Mouse (Mus musculus) macrophage (primary cell): Measurements from ENCODE around the gene Fancc. TPM values are rescaled to one million over a fixed set of nuclear protein-coding genes. Genes with fewer than 3 reads are reported as not detected.

ENCODE experiments used
- H3K27ac ChIP-seq: fragments of 350-480 bp; formaldehyde crosslinking; 2 replicates; pipeline ENCODE4 v1.9.0; 2021
- H3K36me3 ChIP-seq: fragments of 350-480 bp; formaldehyde crosslinking; 2 replicates; pipeline ENCODE4 v1.9.0; 2021; ENCODE audit errors: inconsistent target
- H3K4me3 ChIP-seq: fragments of 350-480 bp; formaldehyde crosslinking; 2 replicates; pipeline ENCODE4 v1.9.0; 2021; ENCODE audit errors: inconsistent target
- H3K79me2 ChIP-seq: fragments of 350-480 bp; formaldehyde crosslinking; 2 replicates; pipeline ENCODE4 v1.9.0; 2021; ENCODE audit errors: inconsistent target
- WGBS: methylation state at CpG from one replicate; pipeline ENCODE4 v1.1.7; 2026; ENCODE audit warnings: inconsistent platforms; ENCODE audit not compliant: missing documents; 5-methylcytosine and 5-hydroxymethylcytosine counted together
- polyA plus RNA-seq: library from polyadenylated mRNA; stranded (reverse); fragments of 250-400 nt; gene quantifications from 3 replicates; pipeline ENCODE4 v1.2.4, GENCODE M21; 2018; ENCODE audit warnings: inconsistent platforms

Fancc gene
- polyA plus RNA-seq, 1 experiment from 2014 or later, result 1.9 TPM

GRCm38 (mm10) chr13:63525571-63526197 is 28.6 kb upstream of the Fancc start:
- Histone ChIP-seq H3K36me3 (no peaks in the 10 kb centered on the region), H3K4me3 (no peak overlapping the region), H3K27ac (no peak overlapping the region), H3K79me2 (no peaks in the 10 kb centered on the region)
- 89% methylated on average over 11 of the region's 11 CpGs for WGBS

- no peak overlapping the region for H3K4me3 ChIP-seq
- H3K79me2 ChIP-seq, result no peaks in the 10 kb centered on the region
- no peaks in the 10 kb centered on the region for H3K36me3 ChIP-seq
- 94% methylated on average over 23 of the region's 25 CpGs for WGBS
- H3K27ac ChIP-seq, result no peak overlapping the region
Measured at GRCm38 (mm10) chr13:63524608-63525570, 27.8 kb upstream of the Fancc start.

GRCm38 (mm10) chr13:63524061-63524460 is 27.0 kb upstream of the Fancc start:
- H3K79me2 ChIP-seq, result no peaks in the 10 kb centered on the region
- no peaks in the 10 kb centered on the region for H3K36me3 ChIP-seq

GRCm38 (mm10) chr13:63522832-63523231 is 25.8 kb upstream of the Fancc start:
- no peaks in the 10 kb centered on the region for H3K36me3 ChIP-seq
- H3K79me2 ChIP-seq, result no peaks in the 10 kb centered on the region
- H3K27ac ChIP-seq, result no peak overlapping the region
- no peak overlapping the region for H3K4me3 ChIP-seq
- WGBS, result 91% methylated on average over 10 of the region's 10 CpGs

More at GRCm38 (mm10) chr13:63524061-63524460, 27.0 kb upstream of the Fancc start:
- WGBS, result 81% methylated on average over 2 of the region's 2 CpGs
- Histone ChIP-seq H3K27ac (no peak overlapping the region), H3K4me3 (no peak overlapping the region)

GRCm38 (mm10) chr13:63520110-63520509 is 23.0 kb upstream of the Fancc start:
- H3K27ac ChIP-seq, result no peak overlapping the region
- H3K79me2 ChIP-seq, result no peaks in the 10 kb centered on the region
- no peaks in the 10 kb centered on the region for H3K36me3 ChIP-seq
- no peak overlapping the region for H3K4me3 ChIP-seq
- WGBS, result 98% methylated on average over 6 of the region's 6 CpGs

- H3K27ac ChIP-seq, result no peak overlapping the region
- H3K79me2 ChIP-seq, result no peaks in the 10 kb centered on the region
- no peaks in the 10 kb centered on the region for H3K36me3 ChIP-seq
- H3K4me3 ChIP-seq, result no peak overlapping the region
- 85% methylated on average over 2 of the region's 2 CpGs for WGBS
Measured at GRCm38 (mm10) chr13:63516535-63516934, 19.5 kb upstream of the Fancc start.

GRCm38 (mm10) chr13:63515542-63515941 is 18.5 kb upstream of the Fancc start:
- Histone ChIP-seq H3K27ac (no peak overlapping the region), H3K36me3 (no peaks in the 10 kb centered on the region), H3K79me2 (no peaks in the 10 kb centered on the region), H3K4me3 (no peak overlapping the region)
- 95% methylated on average over 5 of the region's 5 CpGs for WGBS

- H3K79me2 ChIP-seq, result no peaks in the 10 kb centered on the region
- H3K4me3 ChIP-seq, result no peak overlapping the region
- WGBS, result 98% methylated on average over 8 of the region's 8 CpGs
- no peaks in the 10 kb centered on the region for H3K36me3 ChIP-seq
- no peak overlapping the region for H3K27ac ChIP-seq
Measured at GRCm38 (mm10) chr13:63514931-63515360, 17.9 kb upstream of the Fancc start.

GRCm38 (mm10) chr13:63513374-63514098 is 16.5 kb upstream of the Fancc start:
- WGBS, result 91% methylated on average over 18 of the region's 26 CpGs
- Histone ChIP-seq H3K36me3 (no peaks in the 10 kb centered on the region), H3K4me3 (no peak overlapping the region), H3K27ac (no peak overlapping the region), H3K79me2 (no peaks in the 10 kb centered on the region)

- H3K4me3 ChIP-seq, result no peak overlapping the region
- H3K36me3 ChIP-seq, result no peaks in the 10 kb centered on the region
- H3K79me2 ChIP-seq, result no peaks in the 10 kb centered on the region
- no peak overlapping the region for H3K27ac ChIP-seq
- 93% methylated on average over 3 of the region's 6 CpGs for WGBS
Measured at GRCm38 (mm10) chr13:63512411-63512810, 15.3 kb upstream of the Fancc start.

GRCm38 (mm10) chr13:63507821-63508220 is 10.7 kb upstream of the Fancc start:
- Histone ChIP-seq H3K27ac (no peak overlapping the region), H3K79me2 (no peaks in the 10 kb centered on the region), H3K36me3 (no peaks in the 10 kb centered on the region), H3K4me3 (no peak overlapping the region)
- WGBS, result 93% methylated on average over 5 of the region's 5 CpGs

GRCm38 (mm10) chr13:63507001-63507556 is 10.0 kb upstream of the Fancc start:
- H3K36me3 ChIP-seq, result no peaks in the 10 kb centered on the region
- no peaks in the 10 kb centered on the region for H3K79me2 ChIP-seq
- no peak overlapping the region for H3K4me3 ChIP-seq
- WGBS, result 95% methylated on average over 5 of the region's 6 CpGs
- H3K27ac ChIP-seq, result no peak overlapping the region

GRCm38 (mm10) chr13:63506364-63506763 is 9.3 kb upstream of the Fancc start:
- Histone ChIP-seq H3K4me3 (no peak overlapping the region), H3K36me3 (no peaks in the 10 kb centered on the region), H3K27ac (no peak overlapping the region), H3K79me2 (no peaks in the 10 kb centered on the region)
- 89% methylated on average over 1 of the region's 1 CpGs for WGBS

- H3K4me3 ChIP-seq, result no peak overlapping the region
- no peaks in the 10 kb centered on the region for H3K36me3 ChIP-seq
- no peaks in the 10 kb centered on the region for H3K79me2 ChIP-seq
- H3K27ac ChIP-seq, result no peak overlapping the region
- WGBS, result 83% methylated on average over 2 of the region's 2 CpGs
Measured at GRCm38 (mm10) chr13:63502391-63502790, 5.3 kb upstream of the Fancc start.
